Mouse (Mus musculus) CH12.LX (cell line): ENCODE measurements around the gene Milr1. TPM values are rescaled to one million over a fixed set of nuclear protein-coding genes. Genes with fewer than 3 reads are reported as not detected.

Experiments
- DNase-seq: peaks from one replicate; pipeline ENCODE4 v3.0.0-alpha.2; 2013; ENCODE audit errors: extremely low read depth
- H3K27ac ChIP-seq: 2 replicates; pipeline ENCODE4 v1.5.1; 2012; ENCODE audit warnings: low read depth, mild to moderate bottlenecking, control low read depth, moderate library complexity; ENCODE audit not compliant: insufficient read depth
- H3K27me3 ChIP-seq: replicated peaks from 2 replicates; pipeline ENCODE3; 2012; ENCODE audit warnings: inconsistent platforms
- H3K36me3 ChIP-seq, 2 experiments: replicated peaks in 1 of 2; 2 replicates each; pipeline versions ENCODE3 to v1.6.1; 2012; ENCODE audit warnings: inconsistent platforms in 1 of 2, low read length in 1 of 2, mild to moderate bottlenecking in 1 of 2, mixed read lengths in 1 of 2, moderate library complexity in 1 of 2; ENCODE audit not compliant: control insufficient read depth in 1 of 2, insufficient read depth in 1 of 2
- H3K4me1 ChIP-seq, 2 experiments: 2 replicates each; pipeline ENCODE4 v1.6.1; 2012; ENCODE audit warnings: inconsistent platforms in 1 of 2, moderate library complexity in 1 of 2; ENCODE audit not compliant: insufficient read depth in 2 of 2, control insufficient read depth in 1 of 2
- H3K4me2 ChIP-seq: 2 replicates; pipeline ENCODE4 v1.6.1; 2012; ENCODE audit warnings: low read depth, mild to moderate bottlenecking, control low read depth; ENCODE audit not compliant: poor library complexity, insufficient read depth, severe bottlenecking
- H3K4me3 ChIP-seq, 3 experiments: fragments of 150-350 bp in 1 of 3; sonication (generic) in 1 of 3; replicated peaks in 1 of 3; 2 replicates each; pipeline versions ENCODE3 to v1.5.1; 2011 to 2012; ENCODE audit warnings: low read depth in 2 of 3, low read length in 2 of 3, mild to moderate bottlenecking in 2 of 3, moderate library complexity in 2 of 3, control low read depth in 1 of 3, improper control_type of control experiment in 1 of 3, inconsistent platforms in 1 of 3, mixed read lengths in 1 of 3; ENCODE audit not compliant: poor library complexity in 1 of 3
- H3K79me2 ChIP-seq: replicated peaks from 2 replicates; pipeline ENCODE4 v1.6.1; 2012; ENCODE audit warnings: mild to moderate bottlenecking, moderate library complexity; ENCODE audit not compliant: control insufficient read depth, poor library complexity, insufficient read depth, severe bottlenecking; ENCODE audit errors: extremely low read depth
- H3K9ac ChIP-seq: 2 replicates; pipeline ENCODE4 v1.6.1; 2012; ENCODE audit warnings: low read depth, mild to moderate bottlenecking, control low read depth, moderate library complexity; ENCODE audit not compliant: insufficient read depth
- H3K9me3 ChIP-seq: replicated peaks from 2 replicates; pipeline ENCODE3; 2012; ENCODE audit warnings: low read length, inconsistent platforms, mixed read lengths
- E2F4 ChIP-seq: IDR thresholded peaks from 2 replicates; pipeline ENCODE4 v1.6.1; 2011; ENCODE audit warnings: low read depth, low read length, improper control_type of control experiment; ENCODE audit not compliant: insufficient replicate concordance
- ETS1 ChIP-seq: conservative IDR thresholded peaks from 2 replicates; pipeline ENCODE4 v1.6.1; 2012; ENCODE audit warnings: low read depth, mild to moderate bottlenecking, inconsistent platforms, low read length, improper control_type of control experiment, moderate library complexity
- GABPA ChIP-seq: IDR thresholded peaks from 2 replicates; pipeline ENCODE4 v1.6.1; 2012; ENCODE audit warnings: low read depth, low read length, improper control_type of control experiment, inconsistent platforms; ENCODE audit not compliant: insufficient replicate concordance
- MAFK ChIP-seq: IDR thresholded peaks from 2 replicates; pipeline ENCODE4 v1.6.1; 2011; ENCODE audit warnings: low read length, improper control_type of control experiment; ENCODE audit not compliant: insufficient replicate concordance
- MAX ChIP-seq: IDR thresholded peaks from 2 replicates; pipeline ENCODE4 v1.6.1; 2011; ENCODE audit warnings: low read length, improper control_type of control experiment
- MAZ ChIP-seq: IDR thresholded peaks from 2 replicates; pipeline ENCODE4 v1.6.1; 2012; ENCODE audit warnings: low read depth, mild to moderate bottlenecking, inconsistent platforms, low read length, improper control_type of control experiment, moderate library complexity
- MEF2A ChIP-seq: IDR thresholded peaks from 2 replicates; pipeline ENCODE4 v1.6.1; 2014; ENCODE audit warnings: low read depth, mild to moderate bottlenecking, inconsistent platforms, low read length, improper control_type of control experiment, borderline replicate concordance
- MXI1 ChIP-seq: IDR thresholded peaks from 2 replicates; pipeline ENCODE4 v1.6.1; 2011; ENCODE audit warnings: mild to moderate bottlenecking, low read depth, low read length, improper control_type of control experiment
- MYC ChIP-seq: IDR thresholded peaks from 2 replicates; pipeline ENCODE4 v1.6.1; 2011; ENCODE audit warnings: low read depth, mild to moderate bottlenecking, improper control_type of control experiment, low read length
- NELFE ChIP-seq: IDR thresholded peaks from 2 replicates; pipeline ENCODE4 v1.6.1; 2011; ENCODE audit warnings: low read depth, low read length, improper control_type of control experiment
- NRF1 ChIP-seq: IDR thresholded peaks from 2 replicates; pipeline ENCODE4 v1.6.1; 2014; ENCODE audit warnings: low read depth, mild to moderate bottlenecking, inconsistent platforms, low read length, improper control_type of control experiment, moderate library complexity
- PAX5 ChIP-seq: IDR thresholded peaks from 2 replicates; pipeline ENCODE4 v1.6.1; 2012; ENCODE audit warnings: low read length, inconsistent platforms, mixed read lengths
- POLR2AphosphoS2 ChIP-seq: IDR thresholded peaks from 2 replicates; pipeline ENCODE4 v1.6.1; 2011; ENCODE audit warnings: low read depth, low read length, improper control_type of control experiment
- RAD21 ChIP-seq: IDR thresholded peaks from 2 replicates; pipeline ENCODE4 v1.6.1; 2011; ENCODE audit warnings: low read depth, mild to moderate bottlenecking, low read length, improper control_type of control experiment, moderate library complexity
- ZNF384 ChIP-seq: IDR thresholded peaks from 2 replicates; pipeline ENCODE4 v1.6.1; 2012; ENCODE audit warnings: low read depth, low read length, improper control_type of control experiment, inconsistent platforms
- dilution Hi-C: fragments of 300-500 bp; cut with MboI; formaldehyde crosslinking; loops from 2 replicates; pipeline ENCODE4 v1.14.3; 2020; ENCODE audit warnings: low sequenced_read_pairs; ENCODE audit not compliant: extremely low pct_unique_long_range_greater_than_20kb, extremely low pct_ligation_motif_present
- in situ Hi-C: fragments of 300-500 bp; cut with MboI; formaldehyde crosslinking; loops from 3 replicates; pipeline ENCODE4 v1.14.3; 2019; ENCODE audit warnings: low sequenced_read_pairs, low pct_ligation_motif_present, low pct_unique_long_range_greater_than_20kb, mixed read lengths
- polyA plus RNA-seq: library from polyadenylated mRNA; unstranded; fragments of >175 nt; gene quantifications from 2 replicates; pipeline ENCODE4 v1.2.1, GENCODE M21; 2012; ENCODE audit warnings: low read depth; ENCODE audit not compliant: insufficient read length
- total RNA-seq, 2 experiments: library from RNA; depleted of rRNA; stranded (reverse); fragments of 300-350 nt in 1 of 2; fragments of >200 nt in 1 of 2; gene quantifications; 2 replicates each; pipeline ENCODE4 v1.2.3; 2012 to 2014

The Milr1 gene
- total and polyA plus RNA-seq, 3 experiments, result 22.0 to 41.2 (median 35.4) TPM

DNA sequence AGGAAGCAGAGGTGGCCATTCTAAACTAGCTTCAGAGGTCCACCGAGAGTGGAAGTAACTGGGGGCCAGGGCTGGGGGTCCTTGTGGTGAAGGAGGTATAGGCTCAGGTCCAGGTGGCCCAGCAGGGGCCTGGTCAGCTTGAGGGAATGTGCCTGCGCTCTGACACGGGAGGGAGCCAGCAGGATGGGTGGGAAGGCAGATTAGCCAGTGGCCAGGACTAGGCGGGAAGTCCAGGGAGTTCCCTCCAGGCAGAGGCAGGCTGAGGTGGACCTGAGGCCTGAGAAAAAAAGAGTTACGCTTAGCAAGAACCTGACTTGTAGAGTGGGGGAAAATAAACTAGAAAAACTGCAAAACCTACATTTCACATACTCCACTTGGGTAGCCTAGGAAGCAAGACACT lies 40.2 kb upstream of the Milr1 start:
- DNase-seq, result no peak
- Histone ChIP-seq H3K9ac (no peak overlapping the region), H3K9me3 (no peaks in the 10 kb centered on the region), H3K4me3 (no peak overlapping the region), H3K79me2 (no peaks in the 10 kb centered on the region), H3K27ac (no peak overlapping the region), H3K27me3 (no peaks in the 10 kb centered on the region), H3K4me1 (peaks cover 7 to 80% of the 10 kb centered on the region in 2 experiments), H3K4me2 (no peak overlapping the region), H3K36me3 (peaks cover 0 to 30% of the 10 kb centered on the region in 2 experiments)
- dilution Hi-C loops (no loop called here), in situ Hi-C loops (no loop called here)
- TF ChIP-seq MYC (no peak), ZNF384 (no peak), MXI1 (no peak)

DNA sequence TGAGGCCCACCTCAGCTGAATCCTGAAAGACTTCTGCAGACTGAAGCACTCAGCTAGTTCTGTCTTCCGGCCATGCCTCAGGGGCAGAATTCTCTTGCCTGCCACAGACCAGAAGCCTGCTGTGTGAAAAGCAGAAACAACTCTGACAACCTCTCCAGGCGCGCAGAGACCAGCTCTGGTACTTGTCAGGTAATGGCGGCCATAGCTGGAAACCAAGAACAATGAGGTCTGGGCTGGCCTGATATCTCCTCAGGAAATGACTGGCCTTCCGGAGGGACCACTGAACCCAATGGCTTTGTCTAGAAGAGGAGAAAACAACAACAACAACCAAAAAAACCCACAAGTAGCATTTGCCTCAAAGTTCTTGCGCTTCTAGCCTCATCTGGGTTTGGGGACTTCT lies 36.0 kb upstream of the Milr1 start:
- Histone ChIP-seq H3K36me3 (peaks cover 0 to 42% of the 10 kb centered on the region in 2 experiments), H3K27ac (no peak overlapping the region), H3K4me1 (peaks cover 0 to 57% of the 10 kb centered on the region in 2 experiments; a peak in 2 of 4 replicates)
- in situ Hi-C loops, result no loop called here
- no peak for DNase-seq
- no peak for TF ChIP-seq MAFK
- TF ChIP-seq NELFE, result no peak
- no peak for TF ChIP-seq NRF1
- TF ChIP-seq, all 38 proteins: peak for 0
- no peaks in the 10 kb centered on the region for H3K79me2 ChIP-seq
- H3K4me3 ChIP-seq, result no peak overlapping the region
- no peaks in the 10 kb centered on the region for H3K9me3 ChIP-seq
- dilution Hi-C loops, result no loop called here
- no peak overlapping the region for H3K4me2 ChIP-seq
- no peak overlapping the region for H3K9ac ChIP-seq
- no peaks in the 10 kb centered on the region for H3K27me3 ChIP-seq

- TF ChIP-seq MEF2A, result no peak
- TF ChIP-seq NELFE, result no peak
- TF ChIP-seq E2F4, result no peak
- no peak for TF ChIP-seq GABPA
- no peak for TF ChIP-seq RAD21
- TF ChIP-seq POLR2AphosphoS2, result no peak
- no peak for TF ChIP-seq MAZ
- TF ChIP-seq ETS1, result no peak
- no peak for TF ChIP-seq MAX
- no peak for TF ChIP-seq PAX5
- Histone ChIP-seq H3K9ac (no peak overlapping the region), H3K27me3 (no peaks in the 10 kb centered on the region), H3K36me3 (peaks cover 0 to 39% of the 10 kb centered on the region in 2 experiments), H3K4me2 (no peak overlapping the region), H3K79me2 (no peaks in the 10 kb centered on the region), H3K4me1 (peaks cover 0 to 47% of the 10 kb centered on the region in 2 experiments; a peak in 2 of 4 replicates), H3K9me3 (no peaks in the 10 kb centered on the region), H3K27ac (no peak overlapping the region), H3K4me3 (no peak overlapping the region)
- in situ Hi-C loops (no loop called here), dilution Hi-C loops (no loop called here)
- no peak for DNase-seq
These were observed 34.5 kb upstream of the Milr1 start for GRCm38 (mm10) chr11:106716568-106716967.
